Mouse (Mus musculus) retina, postnatal 7 days (tissue): Measurements from ENCODE around the gene 2410002F23Rik.
"Not testable (repeated sequence)": the region's sequence is repeated elsewhere in the genome, so short reads cannot be mapped to it uniquely, and the experiment has no call there.

Experiments
- DNase-seq: peaks from one replicate; pipeline ENCODE4 v3.0.0-alpha.2; 2012; ENCODE audit warnings: low read depth, low spot score

The 2410002F23Rik gene

DNA sequence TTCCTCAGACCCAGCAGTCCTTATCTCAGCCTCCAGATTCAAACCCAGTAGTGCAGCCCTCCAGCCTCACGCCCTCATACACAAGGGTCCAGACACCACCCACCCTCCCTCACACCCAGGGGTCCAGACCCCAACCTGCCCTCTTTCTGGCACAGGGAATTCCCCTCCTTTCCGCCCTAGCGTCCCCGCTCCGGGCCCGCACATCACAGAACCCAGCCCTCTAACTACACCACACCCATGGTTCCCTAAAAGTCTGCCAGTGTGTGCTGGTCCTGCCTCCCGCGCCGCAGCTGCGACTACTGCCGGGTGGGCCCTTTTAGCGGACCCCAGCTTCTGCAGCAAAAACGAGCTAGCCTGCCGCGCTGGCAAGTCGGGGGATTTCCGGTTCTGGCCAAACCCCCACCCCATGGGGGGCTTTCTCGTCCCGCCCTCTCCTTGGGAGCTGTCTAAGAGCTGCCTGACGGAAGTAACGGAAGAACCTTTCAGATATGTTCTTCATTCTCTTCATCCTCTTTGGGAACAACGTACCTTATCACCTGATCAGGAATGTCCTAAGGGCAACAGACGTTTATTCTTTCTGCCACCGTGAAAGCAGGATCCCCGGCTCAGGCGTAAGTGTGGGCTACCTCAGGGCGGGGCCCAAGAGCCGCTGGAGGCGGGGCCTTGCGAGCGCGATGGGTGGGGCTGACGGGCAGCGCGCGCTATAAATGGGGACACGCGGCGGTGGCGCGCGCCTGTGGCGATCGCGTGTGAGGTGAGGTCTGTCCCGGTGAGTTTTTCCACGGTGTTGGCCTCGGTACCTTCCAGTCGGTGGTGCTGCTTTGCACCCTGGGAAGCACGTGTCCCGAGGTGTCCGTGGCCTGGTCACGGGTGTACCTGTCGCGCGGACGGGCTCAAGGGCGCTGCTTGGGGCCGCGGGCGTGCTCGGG, at the start of gene 2410002F23Rik, which contains the start of gene 1700028J19Rik:
Gene 2410002F23Rik (plus strand): TSS at position 668 of the 929 bp plus-strand sequence.
Gene 1700028J19Rik (minus strand): TSS at position 641 of the 929 bp plus-strand sequence.
- DNase-seq: peak; percentile 90

DNA sequence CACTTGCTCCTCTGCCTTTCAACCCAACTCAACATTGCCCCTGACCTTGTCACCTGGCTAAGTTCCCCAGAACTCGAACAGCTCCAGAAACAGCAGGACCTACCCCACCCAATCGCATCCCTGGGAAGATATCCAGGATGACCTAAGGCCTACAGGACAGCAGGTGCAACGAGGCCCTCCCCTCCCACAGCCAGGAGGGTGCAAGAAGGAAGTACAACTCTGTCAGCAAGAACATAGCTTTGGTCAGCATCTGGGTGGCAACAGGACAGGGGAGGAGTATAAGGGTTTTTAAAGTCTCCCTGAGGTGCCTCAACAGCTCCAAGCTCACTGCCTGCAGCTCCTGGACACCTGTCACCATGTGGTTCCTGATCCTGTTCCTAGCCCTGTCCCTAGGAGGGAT, 48.6 kb upstream of the 2410002F23Rik start, which contains the start of gene Klk1b3:
Gene Klk1b3 (plus strand): TSS at position 301 of the 400 bp plus-strand sequence.
- DNase-seq: no peak

- DNase-seq: not testable (repeated sequence)
Observed at GRCm38 (mm10) chr7:44207135-44207534, 39.4 kb upstream of the 2410002F23Rik start, which contains the start of gene Klk1b4. Gene Klk1b4, plus strand, starts transcription at chr7:44207435.

DNA sequence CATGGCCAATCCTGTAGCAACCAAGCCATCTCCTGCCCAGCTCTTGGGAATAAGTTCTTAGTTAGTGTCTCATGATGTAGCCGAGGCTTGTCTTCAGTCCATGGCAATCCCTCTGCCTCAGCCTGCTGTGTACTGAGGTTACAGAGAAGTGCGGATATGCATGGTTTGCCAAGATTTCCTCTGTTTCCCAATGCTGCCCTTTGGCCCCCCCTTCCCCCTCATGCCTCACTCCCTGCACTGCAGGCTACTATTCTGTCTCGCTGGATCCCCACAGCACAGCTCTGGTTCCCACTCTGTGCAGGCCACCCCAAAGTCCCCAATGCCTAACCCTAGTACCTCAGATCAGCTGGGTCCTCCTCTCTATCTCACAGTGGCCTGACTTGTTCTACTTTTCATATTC, 38.2 kb upstream of the 2410002F23Rik start:
- DNase-seq: no peak

- no peak for DNase-seq
Observed at GRCm38 (mm10) chr7:44215645-44216044, 30.9 kb upstream of the 2410002F23Rik start, which contains the start of gene Klk1b5. Gene Klk1b5, plus strand, starts transcription at chr7:44215945.

DNA sequence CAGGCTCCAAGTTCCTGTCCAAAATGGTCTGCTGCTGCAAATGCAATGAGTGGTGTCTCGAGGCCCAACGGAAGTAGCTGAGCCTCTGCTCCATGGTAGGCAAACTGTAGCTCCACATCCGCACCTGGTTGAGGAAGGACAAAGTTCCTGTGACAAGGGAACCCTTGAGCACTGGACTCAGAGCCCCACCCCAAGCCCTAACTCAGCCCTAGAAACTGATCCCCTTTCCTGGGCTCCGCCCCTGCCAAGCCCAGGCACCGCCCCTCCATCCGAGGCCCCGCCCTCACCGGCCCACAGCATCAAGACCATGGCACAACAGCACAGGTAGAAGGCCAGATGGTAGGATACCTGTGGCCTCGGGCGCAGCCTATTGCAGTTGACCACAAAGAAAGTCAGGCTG, 24.9 kb upstream of the 2410002F23Rik start:
- DNase-seq: not testable (repeated sequence)

DNA sequence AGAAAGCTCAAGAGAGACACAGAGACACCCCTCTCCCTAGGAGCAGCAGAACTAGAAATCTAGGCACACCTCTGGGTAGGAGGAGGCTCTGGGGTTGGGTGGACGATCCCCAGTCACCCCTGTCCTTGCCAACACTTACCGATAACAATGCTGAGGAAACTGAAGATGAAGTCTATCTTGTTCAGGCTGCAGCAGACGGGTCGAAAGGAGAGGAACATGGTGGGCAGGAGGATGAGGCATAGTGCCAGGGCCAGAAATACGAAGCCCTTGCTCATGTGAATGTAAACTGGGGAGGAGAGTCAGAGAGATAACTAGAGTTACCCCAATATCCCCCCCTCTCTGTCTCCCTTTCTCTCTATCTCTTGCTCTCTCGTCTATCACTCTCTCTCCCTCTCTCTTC, 24.2 kb upstream of the 2410002F23Rik start:
- DNase-seq: not testable (repeated sequence)

DNA sequence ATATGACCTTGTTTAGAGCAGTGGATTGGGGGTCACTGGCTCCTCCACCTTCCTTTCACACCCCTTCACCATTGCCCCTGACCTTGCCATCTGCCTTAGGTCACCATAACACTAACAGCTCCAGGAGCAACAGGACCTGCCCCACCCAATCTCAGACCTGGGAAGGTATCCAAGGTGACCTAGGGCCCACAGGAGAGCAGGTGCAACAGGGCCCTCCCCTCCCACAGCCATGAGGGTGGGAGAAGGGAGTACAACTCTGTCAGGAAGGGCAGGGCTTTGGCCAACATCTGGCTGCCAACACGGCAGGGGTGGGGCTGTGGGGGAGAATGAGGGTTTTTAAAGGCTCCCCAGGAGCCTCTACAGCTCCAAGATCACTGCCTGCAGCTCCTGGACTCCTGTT, 21.4 kb upstream of the 2410002F23Rik start, which contains the start of gene Klk1:
Gene Klk1 (plus strand): TSS at position 285 of the 400 bp plus-strand sequence.
- no peak for DNase-seq

DNA sequence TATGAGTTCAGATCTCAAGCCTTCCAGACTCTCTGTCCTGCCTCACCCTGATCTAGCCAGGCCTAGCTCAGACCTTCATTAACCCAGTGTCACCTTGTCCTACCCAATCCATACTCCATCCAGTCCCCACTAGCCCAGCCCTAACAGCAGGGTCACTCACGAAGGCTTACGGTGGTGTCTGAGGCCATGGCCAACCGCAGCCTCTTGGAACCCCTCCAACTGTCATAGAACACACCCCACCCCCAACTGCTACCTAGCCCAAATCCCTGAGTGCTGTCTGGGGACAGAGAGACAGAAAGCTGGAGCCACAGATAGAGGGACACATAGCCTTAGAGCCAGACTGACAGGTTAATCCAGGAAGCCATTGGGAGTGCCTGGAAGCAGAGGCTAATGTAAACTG, 10.6 kb upstream of the 2410002F23Rik start, which contains the start of gene Gm36864:
Gene Gm36864 (plus strand): TSS at position 269 of the 400 bp plus-strand sequence.
- DNase-seq: no peak

- no peak for DNase-seq
Observed at GRCm38 (mm10) chr7:44239913-44240312, 6.6 kb upstream of the 2410002F23Rik start.

DNA sequence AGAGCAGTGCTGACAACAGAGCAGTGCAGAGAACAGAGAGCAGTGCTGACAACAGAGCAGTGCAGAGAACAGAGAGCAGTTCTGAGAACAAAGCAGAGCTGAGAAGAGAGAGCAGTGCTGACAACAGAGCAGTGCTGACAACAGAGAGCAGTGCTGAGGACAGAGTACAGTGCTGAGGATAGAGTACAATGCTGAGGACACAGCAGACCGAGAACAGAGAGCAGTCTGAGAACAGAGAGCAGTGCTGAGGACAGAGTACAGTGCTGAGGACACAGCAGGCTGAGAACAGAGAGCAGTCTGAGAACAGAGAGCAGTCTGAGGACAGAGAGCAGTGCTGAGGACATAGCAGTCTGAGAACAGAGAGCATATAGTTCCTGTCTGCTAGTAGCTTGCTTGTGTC, 5.8 kb upstream of the 2410002F23Rik start:
- DNase-seq: no peak

DNA sequence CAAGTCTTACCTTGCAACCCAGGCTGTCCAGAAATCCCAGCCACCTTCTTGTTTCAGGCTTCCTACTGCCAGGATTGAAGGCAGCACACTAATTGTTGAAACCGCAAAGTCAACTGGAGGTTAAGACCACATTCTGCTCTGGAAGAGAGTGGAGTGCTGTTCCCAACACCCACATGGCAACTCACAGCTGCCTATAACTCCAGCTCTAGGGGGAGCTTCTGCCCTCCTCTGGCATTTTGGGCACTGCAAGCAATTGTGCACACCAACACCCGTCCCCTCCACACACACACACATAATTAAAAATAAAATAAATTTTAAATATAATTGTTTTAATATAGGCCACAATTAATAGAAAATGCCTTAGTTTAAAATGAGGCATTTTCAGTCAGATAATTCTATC, 5.4 kb upstream of the 2410002F23Rik start:
- DNase-seq: no peak

DNA sequence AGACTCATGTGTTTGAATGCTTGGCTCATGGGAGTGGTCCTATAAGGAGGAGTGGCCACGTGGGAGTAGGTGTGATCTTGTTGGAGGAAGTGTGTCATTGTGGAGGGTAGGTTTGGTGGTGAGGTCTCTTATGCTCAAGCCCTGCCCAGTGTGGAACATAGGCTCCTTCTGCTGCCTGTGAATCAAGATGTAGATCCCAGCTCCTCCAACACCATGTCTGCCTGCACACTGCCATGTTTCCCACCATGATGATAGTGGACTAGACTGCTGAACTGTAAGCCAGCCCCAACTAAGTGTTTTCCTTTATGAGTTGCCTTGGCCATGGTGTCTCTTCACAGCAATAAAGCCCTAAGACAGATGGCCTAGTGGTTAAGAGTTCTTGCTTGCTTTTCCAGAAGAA, 2.4 kb upstream of the 2410002F23Rik start:
- no peak for DNase-seq

DNA sequence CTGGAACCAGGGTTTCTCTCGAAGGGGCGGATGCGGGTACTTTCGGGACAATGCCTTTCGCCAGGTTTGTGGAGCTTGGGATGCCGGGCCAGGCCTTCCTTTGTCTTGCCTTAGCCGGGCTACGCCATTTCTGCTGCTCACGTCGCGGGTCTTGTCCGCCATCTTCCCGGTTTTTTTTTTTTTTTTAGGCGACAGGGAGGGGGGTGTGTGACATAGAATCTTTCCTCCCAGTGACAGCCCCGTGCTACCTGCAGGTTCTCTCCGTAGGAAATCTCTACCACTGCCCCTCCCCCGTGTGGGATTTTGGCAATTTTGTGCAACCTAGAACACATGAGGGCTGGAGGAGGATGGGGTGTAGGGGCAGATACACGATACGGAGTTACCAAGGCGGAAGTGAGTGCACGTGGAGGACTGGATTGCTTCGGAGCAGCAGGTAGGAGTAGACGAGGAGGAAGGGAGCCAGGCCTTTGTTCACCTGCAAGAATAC, 505 bp downstream of the 2410002F23Rik start:
- peak; percentile 53 for DNase-seq

GRCm38 (mm10) chr7:44247971-44248370, 1.4 kb downstream of the 2410002F23Rik start:
- DNase-seq: no peak

DNA sequence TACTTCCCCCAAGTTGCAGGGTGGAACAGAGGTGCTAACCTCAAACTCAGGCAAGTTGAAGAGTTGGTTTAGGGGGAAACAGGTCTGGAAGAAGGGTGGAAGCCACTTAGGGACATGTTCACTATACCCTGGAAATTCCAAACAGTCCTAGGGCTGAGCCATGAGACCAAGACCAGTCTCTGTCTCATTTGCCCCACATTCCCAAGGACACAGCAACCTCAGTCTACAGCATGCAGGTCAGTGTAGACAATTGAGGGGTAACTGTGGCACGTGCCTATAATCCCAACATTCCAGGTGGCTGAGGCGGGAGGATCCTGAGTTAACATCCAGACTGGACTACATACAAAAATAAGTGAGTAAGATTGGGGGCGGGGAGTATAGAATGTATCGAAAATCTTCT, 2.7 kb downstream of the 2410002F23Rik start:
- no peak for DNase-seq

GRCm38 (mm10) chr7:44250732-44251275, 4.3 kb downstream of the 2410002F23Rik start:
- DNase-seq: not testable (repeated sequence)

DNA sequence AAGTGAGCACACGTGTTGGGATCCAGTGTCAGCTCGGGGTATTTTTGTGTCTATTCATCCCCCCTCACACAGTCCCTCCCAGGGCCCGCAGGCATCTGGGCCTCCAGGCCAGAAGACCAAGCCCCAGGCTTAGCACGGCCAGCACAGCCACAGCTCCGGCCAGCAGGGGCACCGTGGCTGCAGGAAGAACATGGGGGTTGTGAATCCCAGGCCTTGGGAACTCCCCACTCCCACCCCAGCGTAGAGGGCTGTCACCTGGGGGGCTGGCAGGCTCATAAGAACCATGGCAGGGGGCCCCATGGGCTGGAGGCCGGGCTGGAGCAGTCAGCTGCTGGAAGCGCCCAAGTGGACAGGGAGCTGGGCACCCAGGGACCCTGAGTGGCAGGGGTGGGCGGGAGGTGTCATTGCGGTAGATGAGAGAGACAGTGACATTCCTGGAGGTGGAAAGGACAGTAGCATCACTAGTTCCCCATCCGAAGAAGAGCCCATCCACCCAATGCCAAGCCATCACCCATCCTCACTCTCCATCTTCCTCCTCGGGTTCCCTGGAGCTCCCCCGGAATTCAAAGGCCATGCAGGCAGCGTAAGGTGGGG, 6.6 kb downstream of the 2410002F23Rik start:
- no peak for DNase-seq

GRCm38 (mm10) chr7:44254930-44255329, 8.4 kb downstream of the 2410002F23Rik start:
- DNase-seq: no peak

- no peak for DNase-seq
Observed at GRCm38 (mm10) chr7:44257278-44257677, 10.8 kb downstream of the 2410002F23Rik start, which contains the start of gene Acp4. Gene Acp4, minus strand, starts transcription at chr7:44257378.

- DNase-seq: no peak
Observed at GRCm38 (mm10) chr7:44260410-44260809, 13.9 kb downstream of the 2410002F23Rik start.

GRCm38 (mm10) chr7:44261147-44261546, 14.6 kb downstream of the 2410002F23Rik start, which contains the start of gene Gm15517:
Gene Gm15517, plus strand, starts transcription at chr7:44261447.
- DNase-seq: no peak
